In genomic region chr9:82976219-82976618, GRCm38 (mm10) we compare ENCODE assay signal across 8 mouse cellular contexts. TPM values are rescaled to one million over a fixed set of nuclear protein-coding genes. Genes with fewer than 3 reads are reported as not detected.
DNase-seq lines count a peak whose midpoint lies in the region; ATAC-seq and TF ChIP-seq lines count a peak whose summit lies in the region.

No protein-coding gene starts in this region.

- DNase-seq in heart, postnatal 14 days: no peak
- DNase-seq in forebrain, embryonic 14.5 days (ENCODE audit: low spot score): peak; percentile 43
- DNase-seq in urinary bladder, postnatal 14 days (ENCODE audit: low spot score): no peak
- no peak for DNase-seq in urinary bladder, postnatal 4 days (ENCODE audit: low spot score in 2 of 2)

- H3K4me3 ChIP-seq in heart, embryonic 11.5 days (ENCODE audit: low read depth, low read length): peak overlapping the region; percentile 92
- peak overlapping the region; percentile 39 for H3K4me3 ChIP-seq in ES-Bruce4 (ENCODE audit: low read depth, low read length)
- peak overlapping the region; percentile 92 for H3K4me3 ChIP-seq in forebrain, embryonic 14.5 days (ENCODE audit: low read depth, low read length)
- peak overlapping the region; percentile 96 for H3K4me3 ChIP-seq in liver, embryonic 15.5 days (replicated peaks)

- peaks cover 9% of the 10 kb centered on the region; the same call in 1 of the 2 replicates for H3K4me1 ChIP-seq in heart, embryonic 11.5 days (ENCODE audit: control insufficient read depth, insufficient read depth, low read length)
- no peaks in the 10 kb centered on the region for H3K4me1 ChIP-seq in ES-Bruce4 (ENCODE audit: control insufficient read depth, insufficient read depth, low read length)
- peaks cover 7% of the 10 kb centered on the region for H3K4me1 ChIP-seq in forebrain, embryonic 14.5 days (ENCODE audit: control insufficient read depth, insufficient read depth, low read length)
- peaks cover 16% of the 10 kb centered on the region for H3K4me1 ChIP-seq in liver, embryonic 15.5 days (replicated peaks)

- 2% methylated on average over 9 of the region's 9 CpGs for WGBS in heart, embryonic 11.5 days (ENCODE audit: insufficient replicate concordance)
- under 1% methylated on average over 9 of the region's 9 CpGs for WGBS in forebrain, embryonic 14.5 days
- 1% methylated on average over 9 of the region's 9 CpGs for WGBS in liver, embryonic 15.5 days (ENCODE audit: insufficient replicate concordance)

- H3K9me3 ChIP-seq in heart, embryonic 11.5 days (replicated peaks; ENCODE audit: control insufficient read depth, low read length): no peaks in the 10 kb centered on the region
- H3K9me3 ChIP-seq in ES-Bruce4 (replicated peaks; ENCODE audit: control insufficient read depth, insufficient read depth, low read length, poor library complexity, severe bottlenecking): no peaks in the 10 kb centered on the region
- H3K9me3 ChIP-seq in forebrain, embryonic 14.5 days (replicated peaks; ENCODE audit: control insufficient read depth, low read length): no peaks in the 10 kb centered on the region
- H3K9me3 ChIP-seq in liver, embryonic 15.5 days (replicated peaks): no peaks in the 10 kb centered on the region

- H3K4me2 ChIP-seq in heart, embryonic 11.5 days: peak overlapping the region; percentile 70
- peak overlapping the region; percentile 91 for H3K4me2 ChIP-seq in forebrain, embryonic 14.5 days (ENCODE audit: low read length)
- peak overlapping the region; percentile 82 for H3K4me2 ChIP-seq in liver, embryonic 15.5 days

- H3K27me3 ChIP-seq in heart, embryonic 11.5 days (ENCODE audit: control insufficient read depth, insufficient read depth, low read length): no peaks in the 10 kb centered on the region
- no peaks in the 10 kb centered on the region for H3K27me3 ChIP-seq in ES-Bruce4 (ENCODE audit: control insufficient read depth, insufficient read depth, low read length, poor library complexity, severe bottlenecking)
- no peaks in the 10 kb centered on the region for H3K27me3 ChIP-seq in forebrain, embryonic 14.5 days (replicated peaks; ENCODE audit: control insufficient read depth, insufficient read depth, low read length)
- H3K27me3 ChIP-seq in liver, embryonic 15.5 days: no peaks in the 10 kb centered on the region

- TF ChIP-seq EP300 in ES-Bruce4 (IDR thresholded peaks at IDR 0.05; ENCODE audit: insufficient read depth, low read depth, low read length): no peak

- intact Hi-C loops in heart, postnatal 14 days (cut with DNase I): loop anchor here (5.0 kb wide), 1 partner anchor 471 kb away; no protein-coding TSS in a partner anchor

- H3K9ac ChIP-seq in heart, embryonic 11.5 days (ENCODE audit: low read depth, low read length): peak overlapping the region; percentile 94
- peak overlapping the region; percentile 99 for H3K9ac ChIP-seq in ES-Bruce4 (ENCODE audit: low read depth, poor library complexity, severe bottlenecking)
- H3K9ac ChIP-seq in forebrain, embryonic 14.5 days (ENCODE audit: low read length): peak overlapping the region; percentile 99
- H3K9ac ChIP-seq in liver, embryonic 15.5 days: peak overlapping the region; percentile 96

- no peak for TF ChIP-seq CTCF in ES-Bruce4 (IDR thresholded peaks at IDR 0.05; ENCODE audit: low read depth, low read length)

- H3K27ac ChIP-seq in heart, embryonic 11.5 days (ENCODE audit: low read depth, low read length): peak overlapping the region; percentile 99
- no peak overlapping the region for H3K27ac ChIP-seq in ES-Bruce4 (ENCODE audit: insufficient read depth, low read length)
- H3K27ac ChIP-seq in forebrain, embryonic 14.5 days (ENCODE audit: low read depth, low read length): peak overlapping the region; percentile 100
- peak overlapping the region; percentile 98 for H3K27ac ChIP-seq in liver, embryonic 15.5 days (replicated peaks)

- no peak for ATAC-seq in heart, embryonic 11.5 days (replicated peaks; ENCODE audit: insufficient number of reproducible peaks, low FRiP score, low TSS enrichment)
- ATAC-seq in forebrain, embryonic 14.5 days: no peak
- no peak for ATAC-seq in liver, embryonic 15.5 days (ENCODE audit: insufficient read depth)
- no peak for ATAC-seq in inflammation-experienced regulatory T-cells, adult 6 months

- TF ChIP-seq POLR2A in ES-Bruce4 (IDR thresholded peaks at IDR 0.05; ENCODE audit: insufficient read depth, low read length): no peak

- H3K36me3 ChIP-seq in heart, embryonic 11.5 days (ENCODE audit: control insufficient read depth, insufficient read depth, low read length): no peaks in the 10 kb centered on the region
- H3K36me3 ChIP-seq in ES-Bruce4 (ENCODE audit: control insufficient read depth, insufficient read depth, low read length, poor library complexity, severe bottlenecking): no peaks in the 10 kb centered on the region
- 0 out of 2 replicates have a peak, but pooled peaks cover 2% of the 10 kb centered on the region for H3K36me3 ChIP-seq in forebrain, embryonic 14.5 days (ENCODE audit: control insufficient read depth, insufficient read depth, low read length)
- peaks cover 3% of the 10 kb centered on the region; the same call in 1 of the 2 replicates for H3K36me3 ChIP-seq in liver, embryonic 15.5 days (replicated peaks)

RNA-seq across cellular contexts. Expression of gene Phip, which starts 0.9 kb away (rescaled TPM):
- polyA plus RNA-seq in heart, embryonic 11.5 days (2014; fragmentation: Nextera tagmentation; extraction: Ambion mirVana): 58.6 and 61.9 TPM in 2 replicates
- 10 to 100 TPM; 33.4 to 34.2 TPM for total RNA-seq in heart, postnatal 14 days (2021)
- 91.4 and 98.9 TPM in 2 replicates for polyA plus RNA-seq in ES-Bruce4 (2011; ENCODE audit: insufficient read depth, insufficient read length, low read depth, missing spikeins)
- 81.2 and 108 TPM in 2 replicates for polyA plus RNA-seq in forebrain, embryonic 14.5 days (2014; fragmentation: Nextera tagmentation; extraction: Ambion mirVana)
- 20.6 and 22.6 TPM in 2 replicates for polyA plus RNA-seq in liver, embryonic 15.5 days (2015; fragmentation: Nextera tagmentation; extraction: Ambion mirVana)
- 100 to 1,000 TPM in 2 of 3 experiments, 10 to 100 TPM in 1; 64.1 to 112 (median 102) TPM for polyA plus RNA-seq in inflammation-experienced regulatory T-cells, adult 6 months (2017; shearing (Covaris generic))

Comparison
In these comparisons a context has a peak if more than half of its experiments do, and no peak if none do; other contexts are left out.
1. H3K4me3 ChIP-seq: peak in every context shown above with its lines; median percentile 96 in liver, embryonic 15.5 days; 92 in heart, embryonic 11.5 days; 92 in forebrain, embryonic 14.5 days; 39 in ES-Bruce4.